Mouse (Mus musculus) kidney, postnatal 0 days (tissue): Measurements from ENCODE around the gene Enpp6. TPM values are rescaled to one million over a fixed set of nuclear protein-coding genes. Genes with fewer than 3 reads are reported as not detected.

Source experiments
- ATAC-seq: fragments of 200-750 bp; cut with Nextera tagmentation; replicated peaks from 2 replicates; pipeline ENCODE4 v1.8.0; 2017; ENCODE audit warnings: low read depth, moderate number of reproducible peaks, moderate TSS enrichment, moderate library complexity; ENCODE audit not compliant: low FRiP score
- DNase-seq: peaks from one replicate; pipeline ENCODE4 v3.0.0-alpha.2; 2016; ENCODE audit warnings: low spot score
- H3K27ac ChIP-seq: fragments of 300-500 bp; sonication (generic); 2 replicates; pipeline ENCODE4 v1.5.1; 2014; ENCODE audit warnings: mild to moderate bottlenecking
- H3K27me3 ChIP-seq: fragments of 300-500 bp; sonication (generic); 2 replicates; pipeline ENCODE4 v1.6.1; 2014; ENCODE audit warnings: low read length, mixed read lengths; ENCODE audit not compliant: insufficient read depth
- H3K36me3 ChIP-seq: fragments of 300-500 bp; sonication (generic); 2 replicates; pipeline ENCODE4 v1.6.1; 2014; ENCODE audit warnings: low read length, mixed read lengths; ENCODE audit not compliant: insufficient read depth
- H3K4me1 ChIP-seq: fragments of 300-500 bp; sonication (generic); replicated peaks from 2 replicates; pipeline ENCODE4 v1.6.1; 2014; ENCODE audit warnings: antibody characterized with exemption, low read length, mixed read lengths; ENCODE audit not compliant: insufficient read depth
- H3K4me2 ChIP-seq: fragments of 300-500 bp; sonication (generic); 2 replicates; pipeline ENCODE4 v1.6.1; 2014; ENCODE audit warnings: mild to moderate bottlenecking, low read length, moderate library complexity, mixed read lengths
- H3K4me3 ChIP-seq: fragments of 300-500 bp; sonication (generic); replicated peaks from 2 replicates; pipeline ENCODE4 v1.5.1; 2014; ENCODE audit warnings: low read depth, low read length
- H3K9ac ChIP-seq: fragments of 300-500 bp; sonication (generic); 2 replicates; pipeline ENCODE4 v1.6.1; 2014; ENCODE audit warnings: low read depth, low read length
- H3K9me3 ChIP-seq: fragments of 300-500 bp; sonication (generic); replicated peaks from 2 replicates; pipeline ENCODE4 v1.6.1; 2016; ENCODE audit warnings: low read length, inconsistent platforms, mixed read lengths
- CTCF ChIP-seq: IDR thresholded peaks from 2 replicates; pipeline ENCODE4 v1.5.1; 2016; ENCODE audit warnings: antibody characterized with exemption, low read depth, mild to moderate bottlenecking, moderate library complexity
- WGBS: fragments of 180-500 bp; shearing (Covaris S2); extraction: QIAGEN DNeasy Blood & Tissue Kit; methylation state at CpG from one replicate; pipeline ENCODE4 v1.1.7; 2014; 5-methylcytosine and 5-hydroxymethylcytosine counted together
- polyA plus RNA-seq: library from polyadenylated mRNA; unstranded; fragments of >200 nt; fragmentation: Nextera tagmentation; extraction: Ambion mirVana; gene quantifications from 2 replicates; pipeline ENCODE4 v1.2.1, GENCODE M21; 2015

Gene Enpp6
- polyA plus RNA-seq: 2.1 and 2.3 TPM in 2 replicates

- no peaks in the 10 kb centered on the region for H3K36me3 ChIP-seq
- H3K9ac ChIP-seq: no peak within 1 kb of the TSS
- ATAC-seq (peak; percentile 68; the same call in 1 of the 2 replicates), DNase-seq (no peak)
- H3K4me2 ChIP-seq: no peak within 1 kb of the TSS
- no peak within 1 kb of the TSS for H3K4me3 ChIP-seq
- no peak for TF ChIP-seq CTCF
- 76% methylated on average over 8 of the region's 8 CpGs for WGBS
- H3K9me3 ChIP-seq: no peaks in the 10 kb centered on the region
- H3K4me1 ChIP-seq: 0 out of 2 replicates have a peak, but pooled peaks cover 2% of the 10 kb centered on the region
- no peak within 1 kb of the TSS for H3K27ac ChIP-seq
- no peaks in the 10 kb centered on the region for H3K27me3 ChIP-seq
These were observed at the start of gene Enpp6 for GRCm38 (mm10) chr8:46986386-46987140. Gene Enpp6, plus strand, starts transcription at chr8:46986887.

DNA sequence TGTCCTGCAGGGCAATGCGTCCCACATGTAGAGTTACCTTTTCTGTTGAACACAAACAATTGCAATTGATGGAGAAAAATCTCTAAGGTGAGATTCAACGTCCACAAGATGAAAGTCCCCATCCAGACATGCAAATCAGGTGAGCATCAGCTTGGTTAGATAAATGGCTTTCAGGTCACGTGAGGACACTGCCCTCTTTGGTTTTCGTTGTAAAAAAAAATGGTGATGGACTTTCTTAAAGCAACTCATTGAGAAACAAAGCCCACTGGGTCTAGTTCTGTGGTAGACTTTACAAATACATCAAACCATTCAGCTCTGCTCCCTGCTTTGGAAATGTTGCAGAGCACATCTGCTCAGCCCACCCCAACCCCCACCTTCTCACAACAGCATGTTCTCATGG is 48.5 kb upstream of the Enpp6 start:
- WGBS: 73% methylated on average over 4 of the region's 4 CpGs
- no peak for DNase-seq
- TF ChIP-seq CTCF: no peak
- Histone ChIP-seq H3K27ac (no peak overlapping the region), H3K36me3 (no peaks in the 10 kb centered on the region), H3K4me2 (no peak overlapping the region), H3K9me3 (no peaks in the 10 kb centered on the region), H3K9ac (no peak overlapping the region), H3K27me3 (no peaks in the 10 kb centered on the region), H3K4me3 (no peak overlapping the region), H3K4me1 (peaks cover 4% of the 10 kb centered on the region; the same call in 1 of the 2 replicates)
- ATAC-seq: no peak

DNA sequence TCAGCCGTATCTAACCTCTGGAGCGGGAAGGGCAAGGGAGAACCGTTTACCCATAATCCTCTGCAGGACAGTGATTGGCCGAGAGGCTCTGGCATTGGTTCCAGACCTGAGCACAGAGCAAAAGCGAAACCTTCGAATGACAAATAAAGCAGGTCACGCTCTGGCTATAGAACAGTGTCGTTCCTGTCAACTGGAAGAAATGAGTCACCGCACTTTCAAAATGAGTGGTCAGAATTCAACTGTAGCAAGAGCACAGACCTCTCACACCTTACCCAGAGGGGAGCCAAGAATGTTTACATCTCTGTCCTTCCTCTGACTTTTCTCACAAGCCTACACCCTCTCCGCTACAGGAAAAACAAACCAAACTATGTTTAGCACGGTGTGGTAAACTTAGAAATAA is 45.4 kb upstream of the Enpp6 start:
- H3K9me3 ChIP-seq: no peaks in the 10 kb centered on the region; the same call in 1 of the 2 replicates
- no peaks in the 10 kb centered on the region for H3K36me3 ChIP-seq
- no peaks in the 10 kb centered on the region for H3K27me3 ChIP-seq
- peak; percentile 82 for ATAC-seq
- peaks cover 4% of the 10 kb centered on the region; the same call in 1 of the 2 replicates for H3K4me1 ChIP-seq
- no peak for TF ChIP-seq CTCF
- peak; percentile 68 for DNase-seq
- no peak overlapping the region for H3K9ac ChIP-seq
- no peak overlapping the region for H3K4me3 ChIP-seq
- 21% methylated on average over 11 of the region's 11 CpGs for WGBS
- H3K4me2 ChIP-seq: peak overlapping the region; percentile 27; the same call in 1 of the 2 replicates
- H3K27ac ChIP-seq: peak overlapping the region; percentile 62; the same call in 1 of the 2 replicates

- Histone ChIP-seq H3K9me3 (no peaks in the 10 kb centered on the region; the same call in 1 of the 2 replicates), H3K4me3 (no peak overlapping the region), H3K4me1 (peaks cover 4% of the 10 kb centered on the region; the same call in 1 of the 2 replicates), H3K27me3 (no peaks in the 10 kb centered on the region), H3K9ac (no peak overlapping the region), H3K4me2 (peak overlapping the region; percentile 27; the same call in 1 of the 2 replicates), H3K36me3 (no peaks in the 10 kb centered on the region), H3K27ac (peak overlapping the region; percentile 62)
- ATAC-seq: peak; percentile 30; the same call in 1 of the 2 replicates
- WGBS: 64% methylated on average over 15 of the region's 15 CpGs
- TF ChIP-seq CTCF: no peak
- DNase-seq: no peak
These were observed 44.7 kb upstream of the Enpp6 start for GRCm38 (mm10) chr8:46941731-46942650.

GRCm38 (mm10) chr8:46942651-46943024 is 44.0 kb upstream of the Enpp6 start:
- Histone ChIP-seq H3K4me1 (peaks cover 4% of the 10 kb centered on the region; the same call in 1 of the 2 replicates), H3K27ac (0 out of 2 replicates have a peak overlapping the region, but pooled peaks have one; percentile 37), H3K9me3 (no peaks in the 10 kb centered on the region; the same call in 1 of the 2 replicates), H3K27me3 (no peaks in the 10 kb centered on the region), H3K4me3 (no peak overlapping the region), H3K36me3 (no peaks in the 10 kb centered on the region), H3K9ac (no peak overlapping the region), H3K4me2 (no peak overlapping the region)
- TF ChIP-seq CTCF: no peak
- DNase-seq (no peak), ATAC-seq (no peak)
- 58% methylated on average over 11 of the region's 11 CpGs for WGBS

DNA sequence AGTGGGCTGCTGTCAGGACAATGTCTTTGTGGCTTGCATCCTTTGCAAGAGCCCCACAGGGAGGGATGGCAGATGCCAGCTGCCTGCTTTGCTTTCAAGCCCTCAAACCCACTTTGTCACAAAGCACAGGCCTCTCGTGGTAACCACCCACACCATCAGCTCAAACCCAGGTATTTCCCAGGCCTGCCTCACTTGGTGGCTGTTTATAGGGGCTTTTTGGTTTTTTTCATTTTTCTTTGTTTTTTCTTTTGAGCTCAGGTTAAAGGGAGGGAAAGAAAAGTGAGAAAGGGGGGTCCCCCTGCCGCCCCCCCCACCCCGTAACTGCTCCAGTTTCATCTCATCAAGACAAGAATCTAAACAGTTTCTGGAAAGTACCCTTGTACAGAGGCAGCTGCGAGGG is 43.4 kb upstream of the Enpp6 start:
- Histone ChIP-seq H3K4me2 (no peak overlapping the region), H3K36me3 (no peaks in the 10 kb centered on the region), H3K27ac (no peak overlapping the region), H3K9me3 (no peaks in the 10 kb centered on the region; the same call in 1 of the 2 replicates), H3K27me3 (no peaks in the 10 kb centered on the region), H3K4me3 (no peak overlapping the region), H3K9ac (no peak overlapping the region), H3K4me1 (peaks cover 4% of the 10 kb centered on the region; the same call in 1 of the 2 replicates)
- WGBS: 82% methylated on average over 4 of the region's 4 CpGs
- DNase-seq (no peak), ATAC-seq (no peak)
- TF ChIP-seq CTCF: no peak
